Mouse (Mus musculus) bone marrow macrophage, adult 2 months (primary cell): ENCODE data around the gene Mgme1. TPM values are rescaled to one million over a fixed set of nuclear protein-coding genes. Genes with fewer than 3 reads are reported as not detected.

ENCODE experiments used
- H3K27ac ChIP-seq: 2 replicates; pipeline ENCODE4 v1.5.1; 2012; ENCODE audit warnings: low read depth, low read length; ENCODE audit not compliant: insufficient read depth
- H3K4me1 ChIP-seq: 2 replicates; pipeline ENCODE4 v1.6.1; 2012; ENCODE audit warnings: low read length; ENCODE audit not compliant: control insufficient read depth, insufficient read depth
- H3K4me3 ChIP-seq: 2 replicates; pipeline ENCODE4 v1.5.1; 2012; ENCODE audit warnings: mild to moderate bottlenecking, low read length, moderate library complexity; ENCODE audit not compliant: insufficient read depth
- CTCF ChIP-seq: IDR thresholded peaks from 2 replicates; pipeline ENCODE4 v1.5.1; 2012; ENCODE audit warnings: low read depth, mild to moderate bottlenecking, low read length, moderate library complexity
- POLR2A ChIP-seq: IDR thresholded peaks from 2 replicates; pipeline ENCODE4 v1.6.1; 2012; ENCODE audit warnings: mild to moderate bottlenecking, low read depth, low read length, borderline replicate concordance
- polyA plus RNA-seq: library from polyadenylated mRNA; stranded (reverse); fragments of >200 nt; gene quantifications from 2 replicates; pipeline ENCODE4 v1.2.4, GENCODE M21; 2012; ENCODE audit not compliant: missing spikeins, insufficient read depth, insufficient read length

Gene Mgme1
- polyA plus RNA-seq, 1 experiment: 13.2 TPM

DNA sequence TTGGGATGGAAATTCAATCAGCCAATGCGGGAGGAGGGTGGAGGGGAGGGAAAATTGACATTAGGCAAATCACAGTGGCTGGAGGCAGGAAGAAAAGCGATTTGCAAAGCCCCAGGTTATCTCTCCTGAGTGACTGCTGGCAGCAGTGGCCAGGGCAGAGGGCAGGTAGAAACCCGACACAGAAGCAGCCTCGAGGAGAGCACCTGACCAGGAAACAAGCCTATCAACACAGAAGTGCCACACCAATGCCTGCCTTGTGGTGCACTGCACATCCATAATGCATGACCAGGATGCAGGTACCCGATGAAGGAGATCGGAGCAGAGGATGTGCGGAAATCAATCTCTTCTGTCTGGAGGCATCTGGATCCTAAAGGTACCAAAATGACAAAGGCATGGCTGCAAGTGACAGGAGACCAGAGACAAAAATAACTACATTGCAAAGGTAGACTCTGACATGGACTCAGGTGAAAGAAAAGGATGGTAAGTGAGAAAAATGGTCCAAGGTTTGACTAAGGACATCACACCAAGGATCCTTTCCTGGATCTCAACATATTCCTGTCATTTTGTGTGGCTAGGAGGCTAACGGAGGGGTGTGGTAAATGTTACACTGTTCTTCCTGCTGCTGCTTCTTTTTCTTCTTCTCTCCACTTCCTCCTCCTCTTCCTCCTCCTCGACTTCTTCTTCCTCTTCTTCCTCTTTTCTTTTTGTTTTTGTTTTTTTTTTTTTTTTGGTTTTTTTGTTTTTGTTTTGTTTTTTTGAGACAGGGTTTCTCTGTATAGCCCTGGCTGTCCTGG, 33.5 kb upstream of the Mgme1 start:
- TF ChIP-seq CTCF (no peak), POLR2A (no peak)
- no peak overlapping the region for H3K4me3 ChIP-seq
- H3K4me1 ChIP-seq: peaks cover 23% of the 10 kb centered on the region
- 0 out of 2 replicates have a peak overlapping the region, but pooled peaks have one; percentile 1 for H3K27ac ChIP-seq

DNA sequence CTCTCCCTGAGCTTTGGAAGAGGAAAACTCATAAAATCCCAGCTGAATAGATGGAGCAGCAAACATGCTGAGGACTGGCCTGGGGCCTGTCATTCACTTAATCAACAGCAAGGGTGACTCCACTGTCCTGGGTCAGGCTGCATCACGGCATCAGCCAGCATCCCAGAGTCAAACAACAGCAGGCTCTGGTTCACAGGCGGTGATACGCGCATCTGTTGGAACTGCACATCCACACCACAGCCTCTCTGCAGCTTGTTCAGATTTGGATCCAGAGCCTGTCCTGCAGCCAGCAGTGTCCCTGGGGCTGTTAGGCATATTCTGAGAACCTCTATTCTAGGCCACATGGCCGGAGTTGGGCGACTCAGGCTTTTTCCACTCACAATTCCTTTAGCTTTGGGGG, 32.1 kb upstream of the Mgme1 start:
- TF ChIP-seq POLR2A (no peak), CTCF (no peak)
- Histone ChIP-seq H3K4me3 (no peak overlapping the region), H3K4me1 (peaks cover 23% of the 10 kb centered on the region)

DNA sequence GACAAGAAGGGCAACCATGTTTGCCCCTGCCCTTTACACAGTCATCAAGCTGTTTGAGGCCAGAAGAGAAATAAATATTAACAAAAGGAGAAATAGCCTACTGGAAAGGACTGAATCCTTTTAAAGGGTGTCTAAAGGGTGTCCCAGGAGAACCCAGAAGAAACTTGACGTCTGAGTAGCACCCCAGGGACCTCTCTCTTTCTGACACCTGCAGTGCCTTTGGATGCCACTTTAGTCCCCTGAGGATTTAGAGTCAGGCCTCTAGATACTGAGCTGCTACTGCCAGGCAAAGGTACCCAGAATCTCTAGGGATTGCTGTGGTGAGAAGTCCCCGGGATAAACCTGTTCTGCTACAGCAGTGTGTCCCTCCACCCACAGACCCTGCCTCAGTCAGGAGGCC, 31.1 kb upstream of the Mgme1 start:
- Histone ChIP-seq H3K27ac (no peak overlapping the region), H3K4me3 (no peak overlapping the region), H3K4me1 (peaks cover 23% of the 10 kb centered on the region)
- TF ChIP-seq CTCF (no peak), POLR2A (no peak)

More for the DNA sequence above, 32.1 kb upstream of the Mgme1 start:
- H3K27ac ChIP-seq: no peak overlapping the region

DNA sequence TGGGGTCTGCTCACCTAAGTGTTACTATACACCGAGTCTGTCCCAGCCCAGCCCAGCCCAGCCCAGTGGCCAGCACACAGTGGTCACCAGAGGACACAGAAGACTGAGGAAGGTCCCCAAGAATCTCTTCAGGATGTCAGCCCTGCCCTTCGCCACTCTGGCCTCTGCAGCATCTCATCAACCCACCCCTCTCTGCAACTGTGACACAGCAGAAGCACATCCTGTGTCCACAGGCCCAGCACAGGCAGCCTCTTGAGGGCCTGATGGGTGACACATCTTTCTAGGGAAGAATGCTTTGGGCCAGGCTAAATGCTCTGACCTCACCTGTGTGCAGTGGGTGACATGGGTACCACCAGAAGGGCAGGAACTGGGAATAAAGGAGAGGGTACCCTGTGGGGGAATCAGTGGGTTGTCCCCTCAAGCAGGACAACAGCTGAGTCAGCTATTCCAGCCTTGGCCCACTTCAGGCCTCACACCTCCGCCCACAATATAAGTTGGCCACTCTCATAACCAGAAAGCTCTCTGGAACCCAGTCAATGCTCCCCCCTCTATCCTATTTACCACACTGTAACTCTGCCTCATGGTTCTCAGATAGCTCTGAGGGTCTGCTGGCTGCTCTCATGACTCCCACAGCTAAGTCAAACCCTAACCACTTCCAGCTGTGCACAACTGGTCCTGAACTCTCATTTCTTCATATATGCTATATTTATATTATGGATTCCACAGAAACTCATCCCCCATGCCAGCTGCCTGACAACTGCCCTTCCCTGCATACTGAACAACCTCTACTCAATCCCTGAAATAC, 30.2 kb upstream of the Mgme1 start:
- peaks cover 33% of the 10 kb centered on the region for H3K4me1 ChIP-seq
- TF ChIP-seq CTCF (no peak), POLR2A (no peak)
- H3K27ac ChIP-seq: no peak overlapping the region
- no peak overlapping the region for H3K4me3 ChIP-seq

DNA sequence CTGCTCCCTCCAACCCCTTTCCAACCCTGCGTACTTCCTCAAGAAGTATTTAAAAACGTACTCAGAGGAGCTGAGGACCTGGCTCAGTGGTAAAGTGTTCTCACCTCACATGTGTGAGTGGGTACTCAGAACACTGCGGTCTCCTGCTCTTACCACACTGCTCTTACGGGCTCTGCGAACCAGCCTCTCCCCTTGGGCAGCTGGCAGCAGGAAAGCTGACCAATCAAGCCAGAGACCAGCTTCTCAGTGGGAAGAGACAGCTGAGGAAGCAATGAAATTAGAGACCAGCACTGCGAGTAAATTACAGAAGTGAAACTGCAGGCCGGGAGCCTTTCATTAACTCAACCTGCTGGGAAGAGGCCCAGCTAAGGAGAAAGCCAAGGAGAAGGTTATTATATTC, 25.0 kb upstream of the Mgme1 start:
- peak overlapping the region; percentile 18; the same call in 1 of the 2 replicates for H3K4me3 ChIP-seq

DNA sequence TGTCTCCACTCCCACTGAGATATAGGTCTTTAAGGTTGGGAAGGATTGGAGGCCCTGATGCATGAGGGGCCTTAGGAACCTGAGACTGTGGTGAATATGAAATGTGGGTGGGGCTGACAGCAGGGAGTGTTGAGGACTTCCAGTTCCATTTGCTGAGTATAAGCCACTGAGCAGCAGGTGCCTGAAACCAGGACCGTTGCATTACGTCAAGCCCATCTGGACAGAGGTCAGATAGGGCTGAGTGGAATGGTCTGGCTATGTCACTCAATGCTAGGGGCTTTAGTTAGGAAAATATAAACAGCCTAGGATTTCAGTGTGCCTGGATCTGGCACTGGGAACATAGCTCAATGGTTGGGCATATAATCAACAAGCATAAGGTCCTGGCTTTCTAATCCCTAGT, 24.2 kb upstream of the Mgme1 start:
- peak overlapping the region; percentile 90 for H3K27ac ChIP-seq
- TF ChIP-seq CTCF (no peak), POLR2A (no peak)
- H3K4me3 ChIP-seq: no peak overlapping the region
- peaks cover 54% of the 10 kb centered on the region for H3K4me1 ChIP-seq

More for the DNA sequence above, 25.0 kb upstream of the Mgme1 start:
- peaks cover 51% of the 10 kb centered on the region for H3K4me1 ChIP-seq
- H3K27ac ChIP-seq: peak overlapping the region; percentile 92
- TF ChIP-seq POLR2A: no peak
- TF ChIP-seq CTCF: no peak

DNA sequence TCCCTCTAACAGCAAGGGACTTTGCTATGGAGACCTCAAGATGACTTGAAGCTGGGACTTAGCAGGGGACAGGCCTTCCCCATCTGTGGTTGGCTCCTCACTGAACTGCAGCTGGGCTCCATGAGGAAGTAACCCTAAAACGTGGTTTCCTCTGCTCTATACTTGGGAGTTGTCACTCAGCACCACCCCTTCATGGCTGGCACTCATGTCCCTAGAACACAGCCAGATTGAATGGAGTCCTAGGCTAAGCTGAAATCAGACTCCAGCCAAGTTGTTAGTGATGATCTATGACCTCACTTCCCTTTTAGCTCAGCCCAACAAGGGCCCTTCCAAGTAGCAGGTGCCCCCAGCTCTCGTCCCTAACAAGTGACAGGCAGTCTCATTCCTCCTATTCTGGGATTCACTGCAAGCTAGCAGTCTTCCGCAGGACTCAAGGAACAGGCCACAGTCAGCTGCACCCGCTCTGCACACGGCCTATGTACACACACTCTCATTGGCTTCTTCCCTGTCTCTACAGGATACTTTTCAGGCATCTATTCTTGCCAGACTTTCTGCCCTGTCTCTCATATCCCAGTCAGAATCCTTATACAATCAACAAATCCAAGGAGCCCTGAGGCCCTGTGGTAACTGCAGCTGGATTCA, 23.0 kb upstream of the Mgme1 start:
- Histone ChIP-seq H3K4me3 (no peak overlapping the region), H3K27ac (peak overlapping the region; percentile 90), H3K4me1 (peaks cover 55% of the 10 kb centered on the region)
- TF ChIP-seq POLR2A: no peak
- no peak for TF ChIP-seq CTCF

DNA sequence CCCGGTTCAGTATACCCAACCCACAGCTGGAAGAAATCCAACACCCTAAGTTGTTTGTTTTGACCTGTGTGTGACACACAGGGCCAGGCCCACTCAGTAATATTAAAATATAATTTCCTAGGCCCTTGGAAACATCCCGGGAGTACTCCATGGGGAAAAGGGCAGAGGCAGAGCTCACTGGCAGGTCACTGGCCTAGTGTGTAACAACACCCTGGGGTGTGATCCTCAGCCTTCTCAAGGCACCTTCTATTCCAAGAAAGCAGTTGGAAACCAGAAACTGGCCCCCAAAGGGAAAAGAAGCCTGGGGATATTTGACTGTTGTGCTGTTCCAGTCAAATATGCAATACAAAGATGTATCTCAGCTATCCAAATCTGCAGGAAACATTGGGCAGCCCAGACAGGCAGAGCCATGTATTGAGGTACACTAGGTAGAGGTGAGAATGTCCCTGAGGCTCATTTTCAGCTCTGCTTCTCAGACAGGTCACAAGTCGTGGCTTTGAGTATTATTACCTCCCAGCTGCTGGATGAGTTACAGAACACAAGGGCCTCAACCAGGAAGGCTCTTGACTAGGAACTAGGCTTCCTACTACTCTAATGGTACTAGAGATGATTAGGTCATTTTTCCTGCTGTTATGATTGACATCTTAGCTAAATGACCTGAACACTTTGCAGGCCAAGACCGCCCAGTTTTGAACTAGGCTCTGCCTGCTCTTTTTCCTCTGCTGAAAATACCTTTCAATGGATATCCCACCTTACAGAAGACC, 21.7 kb upstream of the Mgme1 start:
- Histone ChIP-seq H3K27ac (peak overlapping the region; percentile 54), H3K4me3 (no peak overlapping the region), H3K4me1 (peaks cover 55% of the 10 kb centered on the region)
- no peak for TF ChIP-seq POLR2A
- TF ChIP-seq CTCF: no peak

DNA sequence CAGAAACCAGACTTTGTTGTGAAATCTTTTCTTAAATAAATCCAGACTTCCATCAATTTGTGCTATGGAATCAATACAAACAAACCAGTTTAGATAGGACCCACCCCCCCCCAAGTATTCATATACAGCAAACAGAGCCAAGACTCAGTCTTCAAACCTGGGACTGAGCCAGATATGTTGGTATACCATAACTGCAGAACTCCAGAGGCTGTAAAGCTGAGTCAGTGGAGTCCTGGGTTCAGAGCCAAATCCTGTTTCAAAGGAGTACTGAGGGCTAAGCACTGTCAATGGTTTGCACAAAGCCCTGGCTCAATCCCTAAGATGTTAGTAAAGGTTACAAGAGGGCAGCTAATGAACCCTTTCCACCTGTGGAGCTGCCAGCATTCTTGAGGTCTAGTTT, 20.4 kb upstream of the Mgme1 start:
- no peak overlapping the region; the same call in 1 of the 2 replicates for H3K27ac ChIP-seq
- no peak for TF ChIP-seq POLR2A
- no peak for TF ChIP-seq CTCF
- no peak overlapping the region for H3K4me3 ChIP-seq
- H3K4me1 ChIP-seq: peaks cover 47% of the 10 kb centered on the region
